Mouse (Mus musculus) v-Abl transformed pro-B cells (cell line): ENCODE data around the gene Rps13.

Source experiments
- in situ Hi-C, 2 experiments: fragments of 400-800 bp; cut with MboI; formaldehyde crosslinking; loops; one replicate each; pipeline ENCODE4 v1.15.1; 2025; ENCODE audit not compliant: unreplicated experiment in 2 of 2

The Rps13 gene

GRCm38 (mm10) chr7:116298389-116298788, 35.6 kb downstream of the Rps13 start:
- in situ Hi-C loops, result no loop called here

- in situ Hi-C loops, result no loop called here
Measured at GRCm38 (mm10) chr7:116294961-116295360, 39.0 kb downstream of the Rps13 start.

- in situ Hi-C loops, result no loop called here
Measured at GRCm38 (mm10) chr7:116292377-116292776, 41.6 kb downstream of the Rps13 start.

- in situ Hi-C loops, result no loop called here
Measured at GRCm38 (mm10) chr7:116290559-116290958, 43.4 kb downstream of the Rps13 start.

- in situ Hi-C loops, result no loop called here
Measured at GRCm38 (mm10) chr7:116288996-116289395, 45.0 kb downstream of the Rps13 start.

- in situ Hi-C loops, result no loop called here
Measured at GRCm38 (mm10) chr7:116287959-116288358, 46.0 kb downstream of the Rps13 start.

GRCm38 (mm10) chr7:116286611-116287355, 47.2 kb downstream of the Rps13 start:
- in situ Hi-C loops, result no loop called here

GRCm38 (mm10) chr7:116286173-116286572, 47.8 kb downstream of the Rps13 start:
- in situ Hi-C loops, result no loop called here

GRCm38 (mm10) chr7:116285216-116285615, 48.8 kb downstream of the Rps13 start:
- in situ Hi-C loops, result no loop called here

GRCm38 (mm10) chr7:116282755-116283154, 51.2 kb downstream of the Rps13 start:
- in situ Hi-C loops, result no loop called here
